Mouse (Mus musculus): ENCODE data around the gene Pik3cb.

DNA sequence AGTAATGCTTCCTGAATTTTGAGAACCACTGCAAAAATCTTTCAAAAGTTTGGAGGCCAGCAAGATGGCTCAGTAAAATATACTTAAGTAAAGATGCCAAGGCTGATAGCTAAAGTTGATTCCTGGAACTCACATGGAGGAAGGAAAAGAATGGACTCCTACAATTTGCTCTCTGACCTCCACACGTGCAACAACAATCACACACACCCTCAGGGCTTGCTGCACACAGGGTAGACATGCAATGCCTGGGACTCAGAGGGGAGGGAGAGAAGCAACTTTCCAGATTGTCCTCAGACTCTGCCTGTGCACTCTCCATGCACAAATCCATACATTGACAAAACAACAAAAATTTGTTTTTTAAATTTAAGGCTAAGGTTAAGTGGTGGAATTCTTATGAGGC lies 42.8 kb downstream of the Pik3cb start:
- TF ChIP-seq EP300 (IDR thresholded peaks at IDR 0.05) (no peak), CTCF (IDR thresholded peaks at IDR 0.05) (no peak)
